Mouse (Mus musculus): ENCODE measurements around the gene Thpo. TPM values are rescaled to one million over a fixed set of nuclear protein-coding genes. Genes with fewer than 3 reads are reported as not detected.
A peak's percentile ranks its signal among the peaks of the same experiment; 100 is the strongest.

Thpo gene
- polyA plus RNA-seq, 2 experiments = 0.78 to 3.8 TPM

GRCm38 (mm10) chr16:20700036-20700435, 34.3 kb downstream of the Thpo start:
- no peak for DNase-seq (ENCODE audit: low spot score)
- 29% methylated on average over 5 of the region's 5 CpGs for WGBS
- Histone ChIP-seq H3K4me3 (replicated peaks; ENCODE audit: low read length) (no peak overlapping the region), H3K27ac (replicated peaks; ENCODE audit: low read depth, low read length) (no peak overlapping the region), H3K9ac (ENCODE audit: low read depth, low read length, severe bottlenecking) (no peak overlapping the region), H3K4me1 (ENCODE audit: control insufficient read depth, insufficient read depth, low read length) (peaks cover 27% of the 10 kb centered on the region), H3K9me3 (ENCODE audit: control insufficient read depth, low read length) (no peaks in the 10 kb centered on the region), H3K27me3 (ENCODE audit: control insufficient read depth, insufficient read depth, low read length) (no peaks in the 10 kb centered on the region), H3K4me2 (replicated peaks; ENCODE audit: low read depth, low read length, severe bottlenecking) (no peak overlapping the region), H3K36me3 (ENCODE audit: control insufficient read depth, insufficient read depth, low read length) (peaks cover 19% of the 10 kb centered on the region)
- TF ChIP-seq POLR2A (IDR thresholded peaks at IDR 0.05; ENCODE audit: borderline replicate concordance, extremely low read depth, insufficient read depth, insufficient read length) = no peak
- no peak for ATAC-seq (ENCODE audit: low FRiP score, low read depth)

GRCm38 (mm10) chr16:20699266-20699665, 35.0 kb downstream of the Thpo start:
- H3K9me3 ChIP-seq (ENCODE audit: control insufficient read depth, low read length) = no peaks in the 10 kb centered on the region
- peaks cover 32% of the 10 kb centered on the region for H3K4me1 ChIP-seq (ENCODE audit: control insufficient read depth, insufficient read depth, low read length)
- DNase-seq (ENCODE audit: low spot score) (no peak), ATAC-seq (ENCODE audit: low FRiP score, low read depth) (no peak)
- no peak overlapping the region for H3K27ac ChIP-seq (replicated peaks; ENCODE audit: low read depth, low read length)
- H3K27me3 ChIP-seq (ENCODE audit: control insufficient read depth, insufficient read depth, low read length) = no peaks in the 10 kb centered on the region
- WGBS = 75% methylated on average over 5 of the region's 5 CpGs
- no peak overlapping the region for H3K4me3 ChIP-seq (replicated peaks; ENCODE audit: low read length)
- no peak for TF ChIP-seq POLR2A (IDR thresholded peaks at IDR 0.05; ENCODE audit: borderline replicate concordance, extremely low read depth, insufficient read depth, insufficient read length)
- no peak overlapping the region for H3K4me2 ChIP-seq (replicated peaks; ENCODE audit: low read depth, low read length, severe bottlenecking)
- peaks cover 12% of the 10 kb centered on the region for H3K36me3 ChIP-seq (ENCODE audit: control insufficient read depth, insufficient read depth, low read length)
- H3K9ac ChIP-seq (ENCODE audit: low read depth, low read length, severe bottlenecking) = no peak overlapping the region

DNA sequence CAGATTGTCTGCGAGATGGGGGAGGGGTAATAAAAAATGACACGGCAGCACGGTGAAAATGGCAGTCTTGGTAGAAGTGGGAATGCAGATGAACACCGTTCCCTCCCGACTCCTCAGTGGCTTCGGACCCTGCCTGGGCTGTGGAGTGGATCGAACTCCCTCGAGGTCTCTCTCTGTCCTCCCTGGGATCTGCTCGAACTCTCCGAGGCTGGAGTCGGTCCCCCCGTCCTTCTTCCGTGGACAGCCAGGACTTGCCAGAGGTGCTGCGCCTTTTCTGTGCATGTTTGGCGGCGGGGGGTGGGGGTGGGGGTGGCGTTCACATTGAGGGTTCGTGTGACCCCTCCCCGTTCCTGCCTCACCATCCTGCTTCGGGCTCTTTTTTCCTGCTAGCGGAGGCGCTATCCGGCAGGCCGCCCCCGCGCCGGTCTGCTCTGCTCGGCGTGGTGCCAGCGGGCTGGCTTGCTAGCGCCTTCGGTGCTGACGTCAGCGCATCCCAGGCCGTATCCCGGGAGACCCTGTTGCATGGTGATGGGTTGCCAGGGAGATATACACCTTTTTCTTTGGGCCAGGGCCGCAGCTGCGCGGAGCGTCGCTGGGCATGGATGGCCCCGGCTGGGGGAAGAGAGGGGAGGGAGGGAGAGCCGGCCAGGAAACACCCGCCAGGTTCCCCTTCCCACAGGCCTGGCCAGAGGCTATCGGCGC, 38.5 kb downstream of the Thpo start:
- WGBS = 2% methylated on average over 44 of the region's 46 CpGs
- no peaks in the 10 kb centered on the region for H3K27me3 ChIP-seq (ENCODE audit: control insufficient read depth, insufficient read depth, low read length)
- H3K4me3 ChIP-seq (replicated peaks; ENCODE audit: low read length) = peak overlapping the region; percentile 40
- no peaks in the 10 kb centered on the region for H3K9me3 ChIP-seq (ENCODE audit: control insufficient read depth, low read length)
- peak; percentile 91 for DNase-seq (ENCODE audit: low spot score)
- peak; percentile 56 for ATAC-seq (ENCODE audit: low FRiP score, low read depth)
- no peak for TF ChIP-seq POLR2A (IDR thresholded peaks at IDR 0.05; ENCODE audit: borderline replicate concordance, extremely low read depth, insufficient read depth, insufficient read length)
- peaks cover 30% of the 10 kb centered on the region for H3K4me1 ChIP-seq (ENCODE audit: control insufficient read depth, insufficient read depth, low read length)
- peak overlapping the region; percentile 46 for H3K9ac ChIP-seq (ENCODE audit: low read depth, low read length, severe bottlenecking)
- peaks cover 23% of the 10 kb centered on the region for H3K36me3 ChIP-seq (ENCODE audit: control insufficient read depth, insufficient read depth, low read length)
- H3K4me2 ChIP-seq (replicated peaks; ENCODE audit: low read depth, low read length, severe bottlenecking) = peak overlapping the region; percentile 74
- H3K27ac ChIP-seq (replicated peaks; ENCODE audit: low read depth, low read length) = peak overlapping the region; percentile 43; the same call in 1 of the 2 replicates

- H3K4me3 ChIP-seq (replicated peaks; ENCODE audit: low read length) = no peak overlapping the region
- H3K4me2 ChIP-seq (replicated peaks; ENCODE audit: low read depth, low read length, severe bottlenecking) = peak overlapping the region; percentile 74; the same call in 1 of the 2 replicates
- no peak for TF ChIP-seq POLR2A (IDR thresholded peaks at IDR 0.05; ENCODE audit: borderline replicate concordance, extremely low read depth, insufficient read depth, insufficient read length)
- peaks cover 30% of the 10 kb centered on the region for H3K4me1 ChIP-seq (ENCODE audit: control insufficient read depth, insufficient read depth, low read length)
- no peak overlapping the region for H3K9ac ChIP-seq (ENCODE audit: low read depth, low read length, severe bottlenecking)
- no peaks in the 10 kb centered on the region for H3K27me3 ChIP-seq (ENCODE audit: control insufficient read depth, insufficient read depth, low read length)
- ATAC-seq (ENCODE audit: low FRiP score, low read depth) = no peak
- H3K27ac ChIP-seq (replicated peaks; ENCODE audit: low read depth, low read length) = no peak overlapping the region
- peaks cover 31% of the 10 kb centered on the region for H3K36me3 ChIP-seq (ENCODE audit: control insufficient read depth, insufficient read depth, low read length)
- 74% methylated on average over 8 of the region's 8 CpGs for WGBS
- peak; percentile 43 for DNase-seq (ENCODE audit: low spot score)
- no peaks in the 10 kb centered on the region for H3K9me3 ChIP-seq (ENCODE audit: control insufficient read depth, low read length)
These were observed 39.5 kb downstream of the Thpo start for GRCm38 (mm10) chr16:20694781-20695180.

- peak within 1 kb of the TSS; percentile 66 for H3K4me2 ChIP-seq (replicated peaks; ENCODE audit: low read depth, low read length, severe bottlenecking)
- DNase-seq (ENCODE audit: low spot score) (peak; percentile 93), ATAC-seq (ENCODE audit: low FRiP score, low read depth) (peak; percentile 92)
- peak within 1 kb of the TSS; percentile 58 for H3K4me3 ChIP-seq (replicated peaks; ENCODE audit: low read length)
- 0 out of 2 replicates have a peak, but pooled peaks have one; percentile 24 for TF ChIP-seq POLR2A (IDR thresholded peaks at IDR 0.05; ENCODE audit: borderline replicate concordance, extremely low read depth, insufficient read depth, insufficient read length)
- H3K27me3 ChIP-seq (ENCODE audit: control insufficient read depth, insufficient read depth, low read length) = no peaks in the 10 kb centered on the region
- H3K27ac ChIP-seq (replicated peaks; ENCODE audit: low read depth, low read length) = peak within 1 kb of the TSS; percentile 88
- peak within 1 kb of the TSS; percentile 75 for H3K9ac ChIP-seq (ENCODE audit: low read depth, low read length, severe bottlenecking)
- under 1% methylated on average over 33 of the region's 37 CpGs for WGBS
- H3K9me3 ChIP-seq (ENCODE audit: control insufficient read depth, low read length) = no peaks in the 10 kb centered on the region
- peaks cover 45% of the 10 kb centered on the region for H3K36me3 ChIP-seq (ENCODE audit: control insufficient read depth, insufficient read depth, low read length)
- peaks cover 30% of the 10 kb centered on the region for H3K4me1 ChIP-seq (ENCODE audit: control insufficient read depth, insufficient read depth, low read length)
These were observed 41.1 kb downstream of the Thpo start, which contains the start of gene Fam131a for GRCm38 (mm10) chr16:20693111-20693701. Gene Fam131a (plus strand): TSS chr16:20693241.

All from limb, embryonic 14.5 days (tissue).